Mouse (Mus musculus): ENCODE data around the gene Mxra7.

Gene Mxra7

GRCm38 (mm10) chr11:116769873-116770272, 58.0 kb downstream of the Mxra7 start:
- DNase-seq (ENCODE audit: low spot score): no peak

GRCm38 (mm10) chr11:116764946-116765345, 62.9 kb downstream of the Mxra7 start:
- DNase-seq (ENCODE audit: low spot score): no peak

- DNase-seq (ENCODE audit: low spot score): no peak
These were observed 63.5 kb downstream of the Mxra7 start for GRCm38 (mm10) chr11:116764346-116764745.

GRCm38 (mm10) chr11:116755191-116755590, 72.7 kb downstream of the Mxra7 start:
- DNase-seq (ENCODE audit: low spot score): no peak

- DNase-seq (ENCODE audit: low spot score): peak; percentile 10
These were observed 74.0 kb downstream of the Mxra7 start for GRCm38 (mm10) chr11:116753674-116754470.
